Mouse (Mus musculus): ENCODE results near the gene Snrnp200.

- TF ChIP-seq CTCF (IDR thresholded peaks at IDR 0.05; ENCODE audit: extremely low read depth, insufficient read depth, insufficient read length, insufficient replicate concordance) (no peak), POLR2A (IDR thresholded peaks at IDR 0.05; ENCODE audit: low read depth, low read length) (no peak)
Observed at GRCm38 (mm10) chr2:127189574-127189973, 18.6 kb upstream of the Snrnp200 start.

Measured in spleen, adult 2 months (tissue).